Mouse (Mus musculus) left cerebral cortex, postnatal 14 days (tissue): ENCODE measurements at regions not wholly inside any gene's neighbourhood (a gene's known extent, or its start where the extent isn't known, plus 50 kb on each side); places are given as distances from the start of the nearest gene placed in this dataset.

Source experiments
- DNase-seq, 2 experiments: peaks; one replicate each; pipeline ENCODE4 v3.0.0; 2021 to 2022; ENCODE audit warnings: low spot score in 2 of 2, mixed read lengths in 1 of 2
- intact Hi-C: fragments of 180-260 bp; cut with DNase I; formaldehyde crosslinking; loops from one replicate; pipeline ENCODE4 v1.15.1; 2025

GRCm38 (mm10) chr1:152175691-152176090 lies 85.8 kb upstream of the 1700025G04Rik start:
- intact Hi-C loops, result no loop called here
- DNase-seq, result no peak

- intact Hi-C loops, result no loop called here
- DNase-seq, result peak in 1 of 2 experiments; percentile 29
These were observed 84.5 kb upstream of the 1700025G04Rik start for GRCm38 (mm10) chr1:152174464-152174863.

GRCm38 (mm10) chr1:152171034-152171790 lies 81.3 kb upstream of the 1700025G04Rik start:
- intact Hi-C loops, result no loop called here
- peak; percentile 32 to 64 for DNase-seq

- DNase-seq, result no peak
- intact Hi-C loops, result no loop called here
These were observed 80.7 kb upstream of the 1700025G04Rik start for GRCm38 (mm10) chr1:152170583-152170982.

- no peak for DNase-seq
- intact Hi-C loops, result no loop called here
These were observed 79.6 kb upstream of the 1700025G04Rik start for GRCm38 (mm10) chr1:152169508-152169907.

- intact Hi-C loops, result no loop called here
- DNase-seq, result peak; percentile 54 to 55
These were observed 78.4 kb upstream of the 1700025G04Rik start for GRCm38 (mm10) chr1:152168284-152168683.

- intact Hi-C loops, result no loop called here
- DNase-seq, result no peak
These were observed 77.8 kb upstream of the 1700025G04Rik start for GRCm38 (mm10) chr1:152167716-152168115.

GRCm38 (mm10) chr1:152165490-152165905 lies 75.6 kb upstream of the 1700025G04Rik start:
- DNase-seq, result peak; percentile 48 to 57

GRCm38 (mm10) chr1:152164843-152165489 lies 75.0 kb upstream of the 1700025G04Rik start:
- peak in 1 of 2 experiments; percentile 30 for DNase-seq
- intact Hi-C loops, result no loop called here

More at GRCm38 (mm10) chr1:152165490-152165905, 75.6 kb upstream of the 1700025G04Rik start:
- intact Hi-C loops, result no loop called here

GRCm38 (mm10) chr1:152164212-152164611 lies 74.3 kb upstream of the 1700025G04Rik start:
- no peak for DNase-seq
- intact Hi-C loops, result no loop called here

GRCm38 (mm10) chr1:152152474-152152873 lies 62.5 kb upstream of the 1700025G04Rik start:
- no peak for DNase-seq
- intact Hi-C loops, result no loop called here

- no peak for DNase-seq
- intact Hi-C loops, result no loop called here
These were observed 58.8 kb upstream of the 1700025G04Rik start for GRCm38 (mm10) chr1:152148731-152149130.

GRCm38 (mm10) chr1:152140175-152140574 lies 50.2 kb upstream of the 1700025G04Rik start:
- intact Hi-C loops, result no loop called here
- DNase-seq, result no peak
